Mouse (Mus musculus) lung, postnatal 0 days (tissue): ENCODE measurements around the gene Myo1c.

ENCODE experiments used
- CTCF ChIP-seq: IDR thresholded peaks from 2 replicates; pipeline ENCODE4 v1.5.1; 2016; ENCODE audit warnings: antibody characterized with exemption, mild to moderate bottlenecking
- EP300 ChIP-seq: IDR thresholded peaks from 2 replicates; pipeline ENCODE4 v1.6.1; 2016; ENCODE audit warnings: antibody characterized with exemption, mild to moderate bottlenecking, control low read depth

DNA sequence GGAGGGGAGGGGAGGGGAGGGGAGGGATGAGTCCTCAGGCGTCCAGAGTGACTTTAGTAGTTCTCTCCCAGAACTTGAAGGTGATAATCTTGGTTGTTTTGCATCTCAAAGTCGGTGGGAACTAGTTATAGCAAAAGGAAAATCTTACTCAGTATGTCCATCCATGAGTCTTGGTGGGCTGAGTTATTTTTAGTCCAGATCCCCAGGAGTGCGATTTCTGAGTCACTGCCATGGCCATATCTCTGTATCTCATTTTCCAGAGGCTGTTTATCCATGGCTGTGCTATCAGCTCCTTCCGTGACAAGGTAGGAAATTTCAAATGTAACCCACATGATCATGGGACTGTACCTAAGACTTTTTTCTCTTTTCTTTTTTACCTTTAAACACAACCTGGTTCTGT is 72.0 kb downstream of the Myo1c start:
- TF ChIP-seq CTCF (no peak), EP300 (no peak)
